Mouse (Mus musculus) myocyte (in vitro differentiated cells): ENCODE results near the gene Capn12. TPM values are rescaled to one million over a fixed set of nuclear protein-coding genes. Genes with fewer than 3 reads are reported as not detected.
A peak's percentile ranks its signal among the peaks of the same experiment; 100 is the strongest.

Experiments used
- H3K27me3 ChIP-seq: one replicate; pipeline ENCODE4 v1.6.1; 2011; ENCODE audit not compliant: control insufficient read depth, insufficient read depth, insufficient read length
- H3K36me3 ChIP-seq: one replicate; pipeline ENCODE4 v1.6.1; 2011; ENCODE audit not compliant: control insufficient read depth, insufficient read depth
- H3K4me2 ChIP-seq: one replicate; pipeline ENCODE4 v1.6.1; 2011; ENCODE audit warnings: low read depth, control low read depth
- H3K4me3 ChIP-seq: one replicate; pipeline ENCODE4 v1.5.1; 2011; ENCODE audit warnings: mild to moderate bottlenecking, control low read depth, moderate library complexity
- H3K79me2 ChIP-seq: one replicate; pipeline ENCODE4 v1.6.1; 2011; ENCODE audit not compliant: control insufficient read depth, insufficient read depth
- H3ac ChIP-seq: one replicate; pipeline ENCODE4 v1.6.1; 2011; ENCODE audit not compliant: control insufficient read depth, insufficient read length
- CEBPB ChIP-seq: IDR thresholded peaks from 2 replicates; pipeline ENCODE4 v1.6.1; 2011; ENCODE audit warnings: mild to moderate bottlenecking, moderate library complexity; ENCODE audit not compliant: poor library complexity, insufficient read depth, severe bottlenecking
- E2F4 ChIP-seq: IDR thresholded peaks from one replicate; pipeline ENCODE4 v1.6.1; 2011; ENCODE audit warnings: mild to moderate bottlenecking, control low read depth, moderate library complexity; ENCODE audit not compliant: insufficient read depth
- MAX ChIP-seq: IDR thresholded peaks from one replicate; pipeline ENCODE4 v1.6.1; 2011; ENCODE audit warnings: low read depth, mild to moderate bottlenecking, control low read depth
- MYOD1 ChIP-seq, 3 experiments: IDR thresholded peaks; one replicate each; pipeline ENCODE4 v1.6.1; 2011; ENCODE audit warnings: control low read depth in 2 of 3, low read depth in 2 of 3, mild to moderate bottlenecking in 2 of 3, moderate library complexity in 1 of 3; ENCODE audit not compliant: insufficient read length in 2 of 3, control insufficient read depth in 1 of 3
- MYOG ChIP-seq, 3 experiments: IDR thresholded peaks; one replicate each; pipeline ENCODE4 v1.6.1; 2011; ENCODE audit warnings: control low read depth in 2 of 3, low read depth in 2 of 3, mild to moderate bottlenecking in 2 of 3; ENCODE audit not compliant: insufficient read length in 2 of 3, control insufficient read depth in 1 of 3, insufficient read depth in 1 of 3
- POLR2A ChIP-seq: IDR thresholded peaks from one replicate; pipeline ENCODE4 v1.6.1; 2011; ENCODE audit warnings: low read depth, mild to moderate bottlenecking, control low read depth, moderate library complexity; ENCODE audit not compliant: insufficient read length
- POLR2AphosphoS2 ChIP-seq: IDR thresholded peaks from one replicate; pipeline ENCODE4 v1.6.1; 2011; ENCODE audit warnings: low read depth, control low read depth; ENCODE audit not compliant: insufficient read length
- REST ChIP-seq: IDR thresholded peaks from one replicate; pipeline ENCODE4 v1.6.1; 2011; ENCODE audit warnings: mild to moderate bottlenecking, control low read depth, moderate library complexity; ENCODE audit not compliant: insufficient read depth, insufficient read length
- SRF ChIP-seq: IDR thresholded peaks from one replicate; pipeline ENCODE4 v1.6.1; 2011; ENCODE audit warnings: low read depth; ENCODE audit not compliant: control insufficient read depth, insufficient read length
- TCF12 ChIP-seq: IDR thresholded peaks from one replicate; pipeline ENCODE4 v1.6.1; 2011; ENCODE audit warnings: mild to moderate bottlenecking, control low read depth; ENCODE audit not compliant: poor library complexity, insufficient read depth, severe bottlenecking
- TCF3 ChIP-seq: IDR thresholded peaks from one replicate; pipeline ENCODE4 v1.6.1; 2011; ENCODE audit warnings: low read depth, control low read depth; ENCODE audit not compliant: insufficient read length
- USF1 ChIP-seq: IDR thresholded peaks from one replicate; pipeline ENCODE4 v1.6.1; 2011; ENCODE audit warnings: low read depth, mild to moderate bottlenecking, control low read depth, moderate library complexity
- polyA plus RNA-seq: library from polyadenylated mRNA; unstranded; fragments of >200 nt; fragmentation: generic; extraction: Trizol; gene quantifications from one replicate; pipeline ENCODE4 v1.2.1, GENCODE M21; 2012; ENCODE audit warnings: missing spikeins

The Capn12 gene
- 0.24 TPM for polyA plus RNA-seq

GRCm38 (mm10) chr7:28881199-28881598 is at the start of gene Capn12:
Gene Capn12 (plus strand): TSS chr7:28881422.
- no peak within 1 kb of the TSS for H3K4me2 ChIP-seq
- no peaks in the 10 kb centered on the region for H3K79me2 ChIP-seq
- no peak within 1 kb of the TSS for H3ac ChIP-seq
- no peak for TF ChIP-seq POLR2AphosphoS2
- TF ChIP-seq MYOG (IDR thresholded peaks at IDR 0.05; ENCODE audit: control insufficient read depth in 1 of 3, insufficient read depth in 1 of 3, insufficient read length in 2 of 3, low read depth in 2 of 3): no peak
- TF ChIP-seq TCF12: no peak
- TF ChIP-seq E2F4: no peak
- no peak for TF ChIP-seq REST
- no peak for TF ChIP-seq SRF
- TF ChIP-seq TCF3: no peak
- no peak for TF ChIP-seq MAX
- TF ChIP-seq USF1: no peak
- TF ChIP-seq POLR2A: no peak
- no peak for TF ChIP-seq MYOD1 (IDR thresholded peaks at IDR 0.05; ENCODE audit: control insufficient read depth in 1 of 3, insufficient read length in 2 of 3, low read depth in 2 of 3)
- no peak for TF ChIP-seq CEBPB
- H3K27me3 ChIP-seq: no peaks in the 10 kb centered on the region
- H3K36me3 ChIP-seq: no peaks in the 10 kb centered on the region
- no peak within 1 kb of the TSS for H3K4me3 ChIP-seq

- Histone ChIP-seq H3K27me3 (no peaks in the 10 kb centered on the region), H3K79me2 (no peaks in the 10 kb centered on the region), H3K4me3 (no peak overlapping the region), H3K4me2 (no peak overlapping the region), H3K36me3 (no peaks in the 10 kb centered on the region), H3ac (no peak overlapping the region)
- TF ChIP-seq E2F4: no peak
- TF ChIP-seq CEBPB: no peak
- TF ChIP-seq TCF12: no peak
- TF ChIP-seq SRF: no peak
- no peak for TF ChIP-seq USF1
- no peak for TF ChIP-seq TCF3
- TF ChIP-seq POLR2AphosphoS2: no peak
- TF ChIP-seq POLR2A: no peak
- TF ChIP-seq REST: no peak
- no peak for TF ChIP-seq MAX
- no peak for TF ChIP-seq MYOG (IDR thresholded peaks at IDR 0.05; ENCODE audit: control insufficient read depth in 1 of 3, insufficient read depth in 1 of 3, insufficient read length in 2 of 3, low read depth in 2 of 3)
- TF ChIP-seq MYOD1 (IDR thresholded peaks at IDR 0.05; ENCODE audit: control insufficient read depth in 1 of 3, insufficient read length in 2 of 3, low read depth in 2 of 3): no peak
Measured at GRCm38 (mm10) chr7:28832137-28832536, 49.1 kb upstream of the Capn12 start.

GRCm38 (mm10) chr7:28833723-28834347 is 47.4 kb upstream of the Capn12 start, which contains the start of gene Lgals4:
Gene Lgals4 (plus strand): TSS chr7:28833854.
- H3K4me3 ChIP-seq: no peak within 1 kb of the TSS
- H3K4me2 ChIP-seq: no peak within 1 kb of the TSS
- H3K36me3 ChIP-seq: no peaks in the 10 kb centered on the region
- no peak within 1 kb of the TSS for H3ac ChIP-seq
- TF ChIP-seq TCF3 (no peak), TCF12 (no peak), USF1 (no peak), MAX (no peak), REST (no peak), E2F4 (no peak), SRF (no peak), POLR2AphosphoS2 (peak; percentile 52), MYOG (IDR thresholded peaks at IDR 0.05; ENCODE audit: control insufficient read depth in 1 of 3, insufficient read depth in 1 of 3, insufficient read length in 2 of 3, low read depth in 2 of 3) (peak in 2 of 3 experiments; percentile 67 to 87), CEBPB (no peak), POLR2A (no peak), MYOD1 (IDR thresholded peaks at IDR 0.05; ENCODE audit: control insufficient read depth in 1 of 3, insufficient read length in 2 of 3, low read depth in 2 of 3) (peak in 2 of 3 experiments; percentile 50 to 77)
- no peaks in the 10 kb centered on the region for H3K79me2 ChIP-seq
- no peaks in the 10 kb centered on the region for H3K27me3 ChIP-seq

- no peaks in the 10 kb centered on the region for H3K79me2 ChIP-seq
- H3ac ChIP-seq: no peak overlapping the region
- H3K4me2 ChIP-seq: no peak overlapping the region
- no peaks in the 10 kb centered on the region for H3K36me3 ChIP-seq
- no peaks in the 10 kb centered on the region for H3K27me3 ChIP-seq
- no peak overlapping the region for H3K4me3 ChIP-seq
- no peak for TF ChIP-seq TCF3
- no peak for TF ChIP-seq REST
- TF ChIP-seq MYOD1 (IDR thresholded peaks at IDR 0.05; ENCODE audit: control insufficient read depth in 1 of 3, insufficient read length in 2 of 3, low read depth in 2 of 3): no peak
- TF ChIP-seq POLR2A: no peak
Measured at GRCm38 (mm10) chr7:28836936-28837335, 44.3 kb upstream of the Capn12 start.

- Histone ChIP-seq H3K79me2 (no peaks in the 10 kb centered on the region), H3K27me3 (no peaks in the 10 kb centered on the region), H3K4me2 (no peak overlapping the region), H3K36me3 (no peaks in the 10 kb centered on the region), H3K4me3 (no peak overlapping the region), H3ac (no peak overlapping the region)
- TF ChIP-seq MYOG (IDR thresholded peaks at IDR 0.05; ENCODE audit: control insufficient read depth in 1 of 3, insufficient read depth in 1 of 3, insufficient read length in 2 of 3, low read depth in 2 of 3) (no peak), E2F4 (no peak), CEBPB (0 out of 2 replicates have a peak, but pooled peaks have one; percentile 57), TCF3 (no peak), SRF (no peak)
Measured at GRCm38 (mm10) chr7:28838331-28838730, 42.9 kb upstream of the Capn12 start.
